Mouse (Mus musculus) kidney, adult 8-10 months (tissue): ENCODE measurements at regions not wholly inside any gene's neighbourhood (a gene's known extent, or its start where the extent isn't known, plus 50 kb on each side); places are given as distances from the start of the nearest gene placed in this dataset.

Experiments used
- DNase-seq, 2 experiments: peaks; one replicate each; pipeline ENCODE4 v3.0.0; 2022

- no peak for DNase-seq
Measured at GRCm38 (mm10) chr1:121051496-121052119, 280.8 kb downstream of the Insig2 start.

DNA sequence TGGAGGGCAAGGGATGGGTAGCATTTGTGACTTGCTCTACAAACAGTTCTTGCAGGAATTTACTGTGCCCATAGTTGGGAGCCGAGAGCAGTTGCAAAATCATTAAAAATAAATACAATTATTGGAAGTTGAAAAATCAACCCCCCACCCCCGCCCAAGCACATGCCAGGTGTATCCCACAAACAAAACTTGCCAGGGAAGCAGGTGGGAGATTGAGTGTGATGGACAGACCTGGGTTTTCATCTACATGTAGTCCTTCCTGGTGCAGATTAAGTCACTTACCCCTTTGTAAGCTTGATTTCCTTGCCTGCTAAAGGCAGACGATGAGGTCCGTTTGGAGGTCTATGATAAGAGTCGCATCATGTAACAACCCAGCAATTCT is 280.3 kb downstream of the Insig2 start:
- DNase-seq: no peak

DNA sequence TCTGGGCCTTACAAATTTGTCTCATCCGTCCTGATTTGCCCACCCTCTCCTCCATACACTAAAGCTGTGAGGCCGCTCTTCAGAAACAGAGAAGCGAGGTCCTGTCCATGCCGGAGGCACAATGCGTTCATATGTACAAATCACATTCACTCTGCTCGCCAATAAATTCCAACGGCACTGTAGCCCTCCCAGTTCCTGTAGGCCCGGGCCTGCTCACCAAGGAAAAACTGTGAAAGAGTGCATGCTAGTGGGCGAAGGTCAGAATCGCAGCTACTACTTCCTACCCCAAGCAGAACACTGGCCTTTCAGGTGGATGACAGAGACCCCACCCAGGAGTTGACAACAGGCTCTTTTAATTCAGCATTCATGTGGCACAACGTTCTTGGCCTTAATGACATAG is 278.7 kb downstream of the Insig2 start:
- no peak for DNase-seq

DNA sequence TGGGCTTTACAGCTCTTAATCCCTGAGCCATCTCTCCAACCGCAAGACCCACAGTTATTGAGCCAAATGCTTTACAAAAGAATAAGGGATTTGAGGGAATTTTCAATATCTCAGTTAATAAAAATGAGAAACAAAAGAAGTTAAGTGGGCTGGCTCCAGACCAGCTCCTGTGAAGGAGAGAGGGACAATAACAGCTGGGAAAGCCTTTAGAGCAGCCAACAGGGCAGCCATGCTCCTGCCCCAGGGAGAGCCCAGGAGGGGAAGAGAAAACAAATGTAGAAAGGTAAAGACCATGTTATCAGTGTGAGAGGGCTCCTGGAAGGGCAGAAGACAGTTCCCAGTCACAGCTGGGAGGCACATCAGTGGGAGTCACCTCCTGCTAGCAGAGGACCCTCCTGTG is 257.8 kb downstream of the Insig2 start:
- DNase-seq: no peak

- no peak for DNase-seq
Measured at GRCm38 (mm10) chr1:121082839-121083238, 249.6 kb downstream of the Insig2 start.

- DNase-seq: peak in 1 of 2 experiments; percentile 6
Measured at GRCm38 (mm10) chr1:121085101-121085727, 247.2 kb downstream of the Insig2 start.

DNA sequence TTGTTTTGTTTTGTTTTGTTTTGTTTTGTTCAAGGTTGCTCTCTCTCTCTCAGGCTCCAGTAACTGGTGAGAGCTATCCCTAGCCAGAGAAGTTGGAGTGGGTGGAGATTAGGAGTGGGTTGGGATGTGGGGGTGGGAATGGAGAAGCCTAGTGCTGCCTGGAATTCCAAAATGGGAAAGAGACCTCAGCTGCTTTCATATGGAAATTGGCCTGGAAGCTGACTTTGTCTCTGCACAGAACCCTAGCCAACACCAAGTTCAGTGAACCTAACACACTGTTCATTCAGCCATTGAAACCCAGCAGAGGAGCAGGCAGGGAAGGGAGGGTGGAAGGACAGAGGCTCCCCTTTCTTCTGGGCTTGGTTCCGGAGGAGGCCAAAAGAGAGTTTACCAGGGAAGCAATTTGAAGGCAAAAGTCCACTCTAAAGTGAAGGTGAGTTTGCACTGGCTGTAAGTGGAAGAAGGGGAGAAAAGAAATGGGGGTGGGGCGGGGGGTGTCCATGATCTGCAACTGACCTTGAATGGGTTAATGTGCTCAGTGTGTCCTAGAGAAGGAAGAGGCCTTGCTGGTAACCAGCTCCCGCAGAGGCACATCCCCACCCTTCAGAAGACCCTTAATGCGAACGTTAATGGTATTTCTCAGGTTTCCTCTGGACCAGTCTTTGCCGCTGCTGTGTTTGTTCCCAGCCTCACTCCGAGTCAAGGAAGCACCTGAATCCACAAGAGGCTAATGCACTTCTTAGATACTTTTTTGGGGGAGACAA is 245.1 kb downstream of the Insig2 start:
- DNase-seq: peak in 1 of 2 experiments; percentile 30

DNA sequence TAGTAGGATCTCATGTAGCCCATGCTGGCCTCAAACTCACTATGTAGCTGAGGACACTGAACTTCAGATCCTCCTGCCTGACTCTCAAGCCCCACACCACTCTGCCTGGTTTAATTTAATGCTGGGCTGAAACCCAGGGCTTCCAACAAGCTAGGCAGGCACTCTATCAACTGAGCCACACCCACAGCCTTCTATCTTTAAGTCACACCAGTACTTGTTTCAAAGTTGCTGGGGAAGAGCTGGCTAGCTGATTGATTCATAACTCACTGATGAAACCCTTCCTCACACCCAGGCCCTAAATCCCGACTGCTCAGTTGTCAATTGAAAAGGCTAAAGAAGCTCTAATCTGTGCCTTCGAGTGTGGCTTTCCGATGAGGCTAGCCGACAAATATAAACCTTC is 241.8 kb downstream of the Insig2 start:
- DNase-seq: no peak

DNA sequence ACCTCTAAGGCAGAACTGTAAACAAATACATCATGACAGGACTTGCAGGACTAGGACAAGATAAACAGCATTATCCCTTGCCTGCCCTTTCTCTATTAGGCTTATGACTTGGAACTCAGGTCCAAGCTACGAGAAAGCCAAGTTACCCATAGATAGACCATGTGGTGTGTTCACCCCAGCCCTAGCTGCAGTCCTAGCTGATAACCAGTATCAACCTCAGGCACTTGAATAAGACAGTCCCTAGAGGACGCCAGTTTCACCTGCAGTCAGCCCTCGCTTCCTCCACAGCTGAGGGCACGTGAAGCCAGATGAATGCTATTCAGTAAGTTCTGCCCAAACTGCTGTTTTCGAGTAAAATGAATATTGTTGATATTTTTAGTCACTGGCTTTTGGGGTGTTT is 239.5 kb downstream of the Insig2 start:
- DNase-seq: no peak

- DNase-seq: peak; percentile 4 to 14
Measured at GRCm38 (mm10) chr1:121096551-121097550, 235.5 kb downstream of the Insig2 start.

- no peak for DNase-seq
Measured at GRCm38 (mm10) chr1:121111776-121112344, 220.5 kb downstream of the Insig2 start.

DNA sequence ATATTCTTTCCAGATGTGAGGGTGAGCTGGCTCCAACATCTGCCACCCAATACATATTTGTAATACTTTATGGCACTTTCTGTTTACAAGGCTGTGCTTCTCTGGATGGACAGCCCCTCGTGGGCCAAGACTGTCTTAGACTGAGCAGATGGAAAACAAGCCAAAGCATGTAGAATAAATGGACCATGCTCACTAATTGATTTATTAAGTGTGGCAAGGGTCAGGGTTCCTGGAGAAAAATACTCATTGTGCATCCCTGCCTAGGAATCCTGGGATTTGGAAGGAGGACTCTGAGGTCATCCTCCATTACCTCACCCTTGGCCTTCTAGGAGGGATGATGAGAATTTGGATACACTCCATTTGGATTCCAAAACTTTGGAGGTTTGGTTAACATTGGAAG is 219.9 kb downstream of the Insig2 start:
- DNase-seq: no peak

DNA sequence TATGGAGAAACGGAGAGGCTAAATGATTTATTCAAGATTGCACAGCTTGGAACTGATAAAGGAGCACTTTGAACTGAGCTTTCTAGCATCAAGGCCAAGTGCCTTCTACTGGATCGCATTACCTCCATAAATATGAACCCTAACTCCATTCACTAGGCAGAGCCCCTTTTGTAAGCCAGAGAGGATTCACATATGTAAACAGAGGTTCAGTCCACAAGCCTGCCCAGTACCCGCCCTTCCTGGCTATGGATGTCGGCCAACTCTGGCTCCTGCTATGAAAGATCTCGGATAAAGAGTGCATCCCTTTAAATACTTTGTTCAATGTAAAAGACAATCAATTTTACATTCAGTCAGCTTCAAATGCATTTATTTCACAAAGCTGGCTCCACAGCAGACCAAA is 215.8 kb downstream of the Insig2 start:
- DNase-seq: no peak

DNA sequence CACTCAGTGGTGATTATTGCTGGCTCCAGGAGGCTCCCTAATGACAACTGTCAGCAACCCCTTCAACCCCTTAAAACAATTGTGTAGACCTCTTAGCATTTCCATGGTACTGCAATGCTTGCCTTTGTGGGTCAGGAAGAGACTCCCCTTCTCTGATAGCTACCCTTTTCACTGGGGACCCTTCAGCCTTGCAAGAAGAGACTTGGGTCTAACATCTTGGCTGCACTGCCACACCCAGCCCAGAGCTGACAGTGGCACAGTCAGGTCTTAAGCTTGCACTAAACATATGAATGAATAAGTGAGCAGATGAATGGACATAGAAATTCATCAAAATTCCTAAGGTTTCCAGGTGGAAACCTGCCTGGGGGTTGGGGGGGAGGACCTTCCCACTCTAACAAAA is 209.0 kb downstream of the Insig2 start:
- no peak for DNase-seq

DNA sequence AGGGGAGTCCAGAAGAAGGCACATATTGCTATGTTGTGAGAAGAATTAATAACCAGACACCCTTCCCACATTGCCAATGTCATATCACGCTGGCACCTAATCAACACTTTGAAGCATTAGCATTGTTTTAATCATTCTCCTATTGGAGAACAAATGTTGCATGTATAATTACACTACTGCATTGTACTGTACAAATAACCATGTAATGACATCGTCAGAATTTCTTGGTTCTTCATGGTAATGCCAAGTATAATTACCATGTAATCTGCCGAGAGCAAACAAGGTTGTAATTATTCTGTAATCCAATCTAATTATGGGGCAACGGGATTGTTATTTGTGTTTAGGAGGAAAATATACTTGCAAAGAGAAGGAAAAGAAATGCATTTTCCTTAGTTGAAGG is 196.1 kb downstream of the Insig2 start:
- DNase-seq: no peak

- no peak for DNase-seq
Measured at GRCm38 (mm10) chr1:121136846-121137245, 195.5 kb downstream of the Insig2 start.

GRCm38 (mm10) chr1:121144981-121145380 is 187.4 kb downstream of the Insig2 start:
- DNase-seq: no peak

- DNase-seq: no peak
Measured at GRCm38 (mm10) chr1:121153476-121153875, 178.9 kb downstream of the Insig2 start.

DNA sequence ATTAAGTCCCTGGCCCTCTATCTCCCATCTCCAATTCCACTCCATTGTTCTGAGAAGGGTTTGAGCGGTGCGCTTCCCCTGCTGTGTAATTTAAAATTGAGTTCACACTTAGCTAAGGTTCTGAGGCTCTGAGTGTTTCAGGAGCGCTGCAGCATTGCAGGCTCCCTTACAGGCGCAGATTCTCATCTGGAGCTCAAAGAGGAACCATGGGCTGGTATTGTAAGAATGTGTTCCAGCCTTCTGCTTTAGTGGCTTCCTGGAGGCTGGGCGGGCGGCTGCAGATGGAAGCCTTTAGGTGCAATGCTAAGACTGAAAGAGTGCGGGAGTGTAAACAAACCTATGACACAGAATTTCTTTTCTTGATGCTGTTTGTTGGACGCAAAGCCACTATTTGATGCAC is 177.8 kb downstream of the Insig2 start:
- no peak for DNase-seq

GRCm38 (mm10) chr1:121168651-121169050 is 163.7 kb downstream of the Insig2 start:
- no peak for DNase-seq

GRCm38 (mm10) chr1:121176541-121176940 is 155.8 kb downstream of the Insig2 start:
- no peak for DNase-seq

DNA sequence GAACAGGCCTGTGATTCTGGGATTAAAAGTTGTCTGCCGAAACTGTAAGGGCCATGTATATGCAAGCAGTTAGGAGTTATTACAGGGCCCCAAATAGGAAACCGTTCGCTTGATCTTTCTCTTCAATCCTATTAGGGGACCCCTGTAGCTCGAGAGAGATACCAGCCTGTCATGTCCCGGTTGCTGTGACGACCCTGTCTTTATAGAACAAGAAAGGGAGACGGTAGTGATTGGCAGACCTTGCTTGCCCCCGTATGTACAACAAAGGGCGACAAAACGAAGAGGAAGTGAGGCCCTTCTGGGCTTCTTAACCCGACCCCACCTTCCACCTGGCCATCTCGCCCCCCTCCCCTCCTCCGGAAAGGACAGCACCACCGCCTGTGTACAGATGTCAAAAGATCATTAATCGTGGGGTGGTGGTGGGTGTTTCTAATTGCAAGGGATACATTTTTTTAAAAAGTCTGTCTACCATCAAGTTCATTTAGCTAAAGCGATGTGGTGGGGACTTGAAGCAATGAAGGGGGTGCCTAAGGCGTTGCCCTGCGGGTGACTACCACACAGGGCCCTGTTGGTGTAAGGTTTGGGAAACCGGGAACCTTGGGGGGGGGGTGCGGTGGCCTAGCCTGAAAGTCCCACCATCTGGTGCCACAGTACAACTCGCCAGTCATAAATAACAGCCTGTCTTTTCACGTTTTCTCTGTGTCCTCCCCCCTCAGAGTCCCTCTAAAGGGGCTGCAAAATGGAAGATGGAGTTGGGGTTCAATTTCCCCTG is 155.1 kb downstream of the Insig2 start:
- no peak for DNase-seq
